Mouse (Mus musculus) heart, embryonic 13.5 days (tissue): ENCODE measurements around the gene Chaf1b. TPM values are rescaled to one million over a fixed set of nuclear protein-coding genes. Genes with fewer than 3 reads are reported as not detected.

Source experiments
- ATAC-seq: fragments of 200-750 bp; cut with Nextera tagmentation; 2 replicates; pipeline ENCODE4 v1.8.0; 2017; ENCODE audit warnings: moderate TSS enrichment; ENCODE audit not compliant: insufficient number of reproducible peaks, low FRiP score, low TSS enrichment; ENCODE audit errors: extremely low read depth
- H3K27ac ChIP-seq: fragments of 300-500 bp; sonication (generic); replicated peaks from 2 replicates; pipeline ENCODE4 v1.5.1; 2015; ENCODE audit warnings: moderate library complexity, mild to moderate bottlenecking, inconsistent platforms
- H3K27me3 ChIP-seq: fragments of 300-500 bp; sonication (generic); replicated peaks from 2 replicates; pipeline ENCODE4 v1.6.1; 2015; ENCODE audit warnings: mild to moderate bottlenecking, inconsistent platforms
- H3K36me3 ChIP-seq: fragments of 300-500 bp; sonication (generic); 2 replicates; pipeline ENCODE4 v1.6.1; 2015; ENCODE audit warnings: mild to moderate bottlenecking, inconsistent platforms
- H3K4me1 ChIP-seq: fragments of 300-500 bp; sonication (generic); 2 replicates; pipeline ENCODE4 v1.6.1; 2015; ENCODE audit warnings: inconsistent platforms
- H3K4me2 ChIP-seq: fragments of 300-500 bp; sonication (generic); 2 replicates; pipeline ENCODE4 v1.6.1; 2015; ENCODE audit warnings: inconsistent platforms, mild to moderate bottlenecking, moderate library complexity
- H3K4me3 ChIP-seq: fragments of 300-500 bp; sonication (generic); 2 replicates; pipeline ENCODE4 v1.5.1; 2015; ENCODE audit warnings: moderate library complexity, mild to moderate bottlenecking, inconsistent platforms
- H3K9ac ChIP-seq: fragments of 300-500 bp; sonication (generic); 2 replicates; pipeline ENCODE4 v1.6.1; 2015; ENCODE audit warnings: inconsistent platforms, mild to moderate bottlenecking, moderate library complexity
- H3K9me3 ChIP-seq: fragments of 300-500 bp; sonication (generic); 2 replicates; pipeline ENCODE4 v1.6.1; 2016; ENCODE audit warnings: inconsistent platforms
- WGBS: fragments of 180-500 bp; shearing (Covaris S2); methylation state at CpG from one replicate; pipeline ENCODE4 v1.1.7; 2015; ENCODE audit warnings: mixed read lengths; 5-methylcytosine and 5-hydroxymethylcytosine counted together
- polyA plus RNA-seq: library from polyadenylated mRNA; unstranded; fragments of >200 nt; fragmentation: Nextera tagmentation; extraction: Ambion mirVana; gene quantifications from 2 replicates; pipeline ENCODE4 v1.2.1, GENCODE M21; 2015

The Chaf1b gene
- polyA plus RNA-seq, 1 experiment from 2014 or later: 44.6 TPM

DNA sequence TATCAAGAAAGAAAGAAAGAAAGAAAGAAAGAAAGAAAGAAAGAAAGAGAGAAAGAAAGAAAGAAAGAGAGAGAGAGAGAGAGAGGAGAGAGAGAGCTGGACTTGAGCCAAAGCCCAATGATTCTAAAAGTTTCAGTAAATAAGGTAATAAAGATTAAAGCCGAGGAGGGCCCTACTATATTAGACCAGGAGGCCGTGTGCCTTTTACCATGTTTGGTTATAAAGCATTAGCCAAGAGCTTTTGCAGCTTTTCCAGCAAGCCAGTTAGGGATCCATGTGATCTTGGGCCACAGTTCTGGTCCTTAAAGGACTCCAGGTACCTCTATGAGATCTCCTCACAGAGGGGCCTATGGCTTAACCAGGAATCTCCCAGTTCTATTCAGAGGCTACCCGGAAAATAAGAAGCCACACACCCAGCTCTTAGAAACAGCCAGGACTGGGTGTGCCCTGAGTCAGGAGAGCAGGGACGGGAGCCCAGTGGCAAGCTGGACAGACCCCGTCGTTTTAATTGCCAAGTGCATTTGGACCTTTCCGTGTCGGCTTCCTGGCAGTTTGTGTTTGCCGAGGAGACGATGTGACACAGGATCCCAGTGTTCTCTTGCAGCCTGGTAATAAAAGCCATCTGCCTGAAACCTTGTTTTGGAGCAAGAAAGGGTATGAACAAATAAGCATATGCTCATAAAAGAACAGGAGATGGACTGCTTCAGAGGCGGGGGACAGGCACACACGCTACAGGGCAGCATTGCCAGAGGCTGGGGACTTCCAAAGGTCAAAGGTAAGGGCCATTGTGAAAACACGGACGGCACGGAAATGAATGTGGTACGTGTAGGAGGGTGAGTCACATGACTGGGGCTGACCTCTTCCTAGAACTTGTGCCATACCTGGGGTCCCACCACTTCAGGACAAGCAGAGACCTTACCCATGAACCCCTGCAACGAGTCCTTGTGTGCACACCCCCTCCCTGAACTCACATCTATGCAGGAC lies 48.8 kb downstream of the Chaf1b start:
- Histone ChIP-seq H3K4me1 (peaks cover 5% of the 10 kb centered on the region), H3K4me3 (no peak overlapping the region), H3K9ac (no peak overlapping the region), H3K9me3 (no peaks in the 10 kb centered on the region), H3K27ac (no peak overlapping the region), H3K4me2 (no peak overlapping the region), H3K36me3 (no peaks in the 10 kb centered on the region), H3K27me3 (peaks cover 47% of the 10 kb centered on the region)
- 65% methylated on average over 17 of the region's 17 CpGs for WGBS
- ATAC-seq: no peak

- Histone ChIP-seq H3K9ac (no peak overlapping the region), H3K4me1 (peaks cover 9% of the 10 kb centered on the region), H3K27ac (no peak overlapping the region), H3K4me3 (0 out of 2 replicates have a peak overlapping the region, but pooled peaks have one; percentile 11), H3K9me3 (no peaks in the 10 kb centered on the region), H3K4me2 (peak overlapping the region; percentile 48), H3K27me3 (peaks cover 53% of the 10 kb centered on the region), H3K36me3 (no peaks in the 10 kb centered on the region)
- ATAC-seq: no peak
- whole genome bisulfite sequencing: 20% methylated on average over 13 of the region's 13 CpGs
Measured at GRCm38 (mm10) chr16:93934588-93934987, 50.9 kb downstream of the Chaf1b start.

DNA sequence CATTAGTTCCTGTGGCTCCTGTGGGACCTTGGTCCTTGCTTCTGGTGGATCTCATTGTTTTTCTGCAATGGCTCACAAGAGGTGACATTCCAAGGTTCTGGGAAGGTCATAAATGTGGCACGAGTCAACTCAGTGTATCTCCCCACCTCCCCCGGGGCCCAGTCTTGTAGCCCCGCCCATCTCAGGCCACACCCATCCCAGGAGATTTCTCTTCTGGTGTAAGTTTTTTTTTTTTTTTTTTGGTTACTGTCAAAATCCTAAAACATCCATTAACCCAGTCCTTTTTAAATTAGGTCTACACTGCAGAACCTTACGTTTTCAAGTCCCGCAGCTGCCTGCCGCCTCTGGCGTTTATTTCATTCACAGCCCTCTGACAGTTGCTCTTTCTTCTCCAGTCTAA lies 51.3 kb downstream of the Chaf1b start:
- H3K36me3 ChIP-seq: no peaks in the 10 kb centered on the region
- no peak for ATAC-seq
- H3K4me3 ChIP-seq: 0 out of 2 replicates have a peak overlapping the region, but pooled peaks have one; percentile 11
- H3K27me3 ChIP-seq: peaks cover 53% of the 10 kb centered on the region
- WGBS: 20% methylated on average over 7 of the region's 7 CpGs
- no peak overlapping the region for H3K9ac ChIP-seq
- peaks cover 9% of the 10 kb centered on the region for H3K4me1 ChIP-seq
- H3K4me2 ChIP-seq: peak overlapping the region; percentile 48
- H3K9me3 ChIP-seq: no peaks in the 10 kb centered on the region
- no peak overlapping the region for H3K27ac ChIP-seq

- peak overlapping the region; percentile 72 for H3K4me2 ChIP-seq
- 8% methylated on average over 16 of the region's 16 CpGs for WGBS
- peak overlapping the region; percentile 75 for H3K9ac ChIP-seq
- no peak overlapping the region for H3K27ac ChIP-seq
- H3K4me1 ChIP-seq: peaks cover 9% of the 10 kb centered on the region
- H3K36me3 ChIP-seq: no peaks in the 10 kb centered on the region
- no peak for ATAC-seq
- H3K4me3 ChIP-seq: peak overlapping the region; percentile 54
- H3K9me3 ChIP-seq: no peaks in the 10 kb centered on the region
- H3K27me3 ChIP-seq: peaks cover 46% of the 10 kb centered on the region
Measured at GRCm38 (mm10) chr16:93938400-93938846, 54.7 kb downstream of the Chaf1b start.

DNA sequence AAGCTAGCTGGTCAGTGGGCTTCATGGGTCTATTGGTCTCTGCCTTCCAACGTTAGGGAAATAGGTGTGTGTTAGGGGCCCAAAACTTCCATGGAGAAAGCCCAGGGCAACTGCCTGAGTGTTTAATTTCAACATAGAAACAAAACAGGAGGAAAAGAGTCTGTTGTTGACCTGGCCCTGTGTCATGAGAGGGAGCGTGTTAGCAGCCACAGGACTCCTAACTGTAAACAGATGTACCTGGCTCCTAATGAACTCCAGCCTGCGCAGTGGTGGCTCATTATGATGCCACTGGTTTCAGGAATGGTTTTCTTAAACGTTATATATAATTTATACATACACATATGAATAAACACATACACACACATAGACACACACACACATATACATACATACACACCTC lies 56.3 kb downstream of the Chaf1b start:
- H3K4me1 ChIP-seq: peaks cover 5% of the 10 kb centered on the region
- H3K4me3 ChIP-seq: no peak overlapping the region
- ATAC-seq: no peak
- 66% methylated on average over 4 of the region's 4 CpGs for WGBS
- no peak overlapping the region for H3K4me2 ChIP-seq
- H3K9ac ChIP-seq: no peak overlapping the region
- no peaks in the 10 kb centered on the region for H3K36me3 ChIP-seq
- peaks cover 49% of the 10 kb centered on the region for H3K27me3 ChIP-seq
- H3K27ac ChIP-seq: no peak overlapping the region
- H3K9me3 ChIP-seq: no peaks in the 10 kb centered on the region

- ATAC-seq: no peak
- H3K4me3 ChIP-seq: no peak overlapping the region
- WGBS: 71% methylated on average over 10 of the region's 10 CpGs
- no peak overlapping the region for H3K9ac ChIP-seq
- H3K27ac ChIP-seq: no peak overlapping the region
- peaks cover 5% of the 10 kb centered on the region; the same call in 1 of the 2 replicates for H3K4me1 ChIP-seq
- H3K27me3 ChIP-seq: peaks cover 37% of the 10 kb centered on the region
- H3K36me3 ChIP-seq: no peaks in the 10 kb centered on the region
- no peaks in the 10 kb centered on the region for H3K9me3 ChIP-seq
- H3K4me2 ChIP-seq: no peak overlapping the region
Measured at GRCm38 (mm10) chr16:93941781-93942567, 58.3 kb downstream of the Chaf1b start.

DNA sequence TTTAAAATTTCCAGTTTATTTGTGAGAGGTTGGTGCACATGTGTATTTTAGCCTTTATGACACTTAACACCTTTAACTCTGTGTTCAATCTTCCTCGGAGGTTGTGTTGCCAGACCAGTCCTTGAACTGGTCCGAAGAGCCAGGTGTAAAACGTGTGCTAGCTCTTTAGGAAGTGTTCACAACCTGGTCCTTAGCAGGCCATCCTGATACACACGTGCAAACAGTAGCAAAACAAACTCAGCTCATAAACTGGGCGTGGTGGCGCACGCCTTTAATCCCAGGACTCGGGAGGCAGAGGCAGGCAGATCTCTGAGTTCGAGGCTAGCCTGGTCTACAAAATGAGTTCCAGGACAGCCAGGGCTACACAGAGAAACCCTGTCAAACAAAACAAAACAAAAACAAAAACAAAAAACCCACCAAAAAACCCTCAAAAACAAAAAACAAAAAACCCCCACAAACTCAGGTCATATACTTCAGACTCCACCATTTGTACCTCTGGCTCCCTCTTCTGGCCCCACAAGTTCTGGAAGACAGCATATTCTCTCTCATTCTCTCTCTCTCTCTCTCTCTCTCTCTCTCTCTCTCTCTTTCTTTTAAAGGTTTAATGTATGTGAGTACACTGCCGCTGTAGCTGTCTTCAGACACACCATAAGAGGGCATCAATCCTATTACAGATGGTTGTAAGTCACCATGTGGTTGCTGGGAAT lies 59.2 kb downstream of the Chaf1b start:
- Histone ChIP-seq H3K4me3 (no peak overlapping the region), H3K27ac (no peak overlapping the region), H3K4me2 (no peak overlapping the region), H3K27me3 (peaks cover 33% of the 10 kb centered on the region), H3K9ac (no peak overlapping the region), H3K4me1 (peaks cover 5% of the 10 kb centered on the region; the same call in 1 of the 2 replicates), H3K36me3 (no peaks in the 10 kb centered on the region), H3K9me3 (no peaks in the 10 kb centered on the region)
- ATAC-seq: no peak
- WGBS: 79% methylated on average over 10 of the region's 10 CpGs

DNA sequence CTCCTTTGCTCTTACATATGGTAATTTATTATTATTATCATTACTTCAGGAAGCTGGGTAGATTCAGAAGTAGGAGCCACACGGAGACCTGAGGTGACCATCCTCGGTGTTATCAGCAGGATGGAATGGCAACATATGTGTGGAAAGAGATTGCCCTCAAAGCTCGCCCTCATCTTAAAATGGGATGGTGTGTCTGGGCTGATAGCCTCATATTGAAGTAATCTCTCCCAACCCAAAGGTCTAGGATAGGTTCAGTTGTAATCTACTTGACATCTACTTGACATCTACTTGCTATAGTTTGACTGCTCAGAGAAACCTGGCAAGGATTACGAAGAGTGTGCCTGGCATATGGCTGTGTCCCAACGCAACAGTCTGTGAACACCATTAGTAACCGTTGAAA lies 60.6 kb downstream of the Chaf1b start:
- 64% methylated on average over 6 of the region's 6 CpGs for WGBS
- H3K27me3 ChIP-seq: peaks cover 41% of the 10 kb centered on the region
- H3K4me3 ChIP-seq: no peak overlapping the region
- H3K9me3 ChIP-seq: no peaks in the 10 kb centered on the region
- no peaks in the 10 kb centered on the region for H3K4me1 ChIP-seq
- H3K27ac ChIP-seq: no peak overlapping the region
- no peak overlapping the region for H3K9ac ChIP-seq
- H3K36me3 ChIP-seq: no peaks in the 10 kb centered on the region
- ATAC-seq: no peak
- no peak overlapping the region for H3K4me2 ChIP-seq

DNA sequence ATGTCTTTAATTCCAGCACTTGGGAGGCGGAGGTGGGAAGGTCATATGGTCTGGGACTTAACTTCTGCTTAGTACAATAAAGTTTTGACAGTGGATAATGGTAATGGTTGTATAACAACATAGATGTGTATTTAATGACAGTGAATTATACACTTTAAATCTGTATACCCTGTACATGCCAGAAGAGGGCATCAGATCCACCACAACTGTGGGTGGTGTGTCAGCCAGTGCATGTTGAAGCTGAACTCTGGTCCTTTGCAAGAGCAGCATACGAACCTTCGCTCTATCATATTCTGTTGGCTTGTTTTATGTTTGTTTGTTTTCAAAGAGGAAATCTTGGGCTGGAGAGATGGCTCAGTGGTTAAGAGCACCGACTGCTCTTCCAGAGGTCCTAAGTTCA lies 63.7 kb downstream of the Chaf1b start:
- no peak overlapping the region for H3K4me3 ChIP-seq
- H3K36me3 ChIP-seq: no peaks in the 10 kb centered on the region
- H3K27me3 ChIP-seq: peaks cover 53% of the 10 kb centered on the region
- WGBS: 77% methylated on average over 4 of the region's 4 CpGs
- H3K9me3 ChIP-seq: no peaks in the 10 kb centered on the region
- no peak overlapping the region for H3K27ac ChIP-seq
- H3K9ac ChIP-seq: no peak overlapping the region
- no peaks in the 10 kb centered on the region for H3K4me1 ChIP-seq
- no peak for ATAC-seq
- H3K4me2 ChIP-seq: no peak overlapping the region
